Mouse (Mus musculus) heart, postnatal 25 days (tissue): ENCODE measurements around the gene Prpf19. TPM values are rescaled to one million over a fixed set of nuclear protein-coding genes. Genes with fewer than 3 reads are reported as not detected.

Experiments used
- DNase-seq: peaks from one replicate; pipeline ENCODE4 v3.0.0; 2022; ENCODE audit warnings: low spot score
- intact Hi-C: fragments of 180-260 bp; cut with DNase I; formaldehyde crosslinking; loops from one replicate; pipeline ENCODE4 v1.15.1; 2025
- total RNA-seq, 2 experiments: library from RNA; stranded (reverse); gene quantifications; 2 replicates each; pipeline ENCODE4 v1.2.3; 2021

The Prpf19 gene
- total RNA-seq, 2 experiments from 2014 or later = 213 to 229 TPM

GRCm38 (mm10) chr19:10881426-10882154 lies 13.4 kb upstream of the Prpf19 start, which contains the start of gene Tmem109:
Tmem109 (minus strand) TSS chr19:10882001.
- intact Hi-C loops = loop anchor here (2.0 kb wide), 1 partner anchor 13 kb away; the partner anchor contains the start of gene Prpf19
- peak; percentile 89 for DNase-seq

GRCm38 (mm10) chr19:10892201-10892600 lies 2.8 kb upstream of the Prpf19 start:
- intact Hi-C loops = no loop called here
- no peak for DNase-seq

- DNase-seq = no peak
- intact Hi-C loops = loop anchor here (1.0 to 2.0 kb wide), 2 partner anchors 15 to 54 kb away; partner anchors contain the start of gene Ccdc86
Observed at GRCm38 (mm10) chr19:10895708-10896107, 677 bp downstream of the Prpf19 start.

- no peak for DNase-seq
- intact Hi-C loops = loop anchor here (1.0 kb wide), 1 partner anchor 52 kb away; the partner anchor contains the start of gene Ccdc86
Observed at GRCm38 (mm10) chr19:10896849-10897248, 1.8 kb downstream of the Prpf19 start.

- intact Hi-C loops = no loop called here
- DNase-seq = no peak
Observed at GRCm38 (mm10) chr19:10897491-10897890, 2.5 kb downstream of the Prpf19 start.

- DNase-seq = no peak
- intact Hi-C loops = no loop called here
Observed at GRCm38 (mm10) chr19:10900315-10900714, 5.3 kb downstream of the Prpf19 start.

GRCm38 (mm10) chr19:10901046-10901445 lies 6.0 kb downstream of the Prpf19 start:
- intact Hi-C loops = no loop called here
- no peak for DNase-seq

- intact Hi-C loops = no loop called here
- no peak for DNase-seq
Observed at GRCm38 (mm10) chr19:10904512-10904911, 9.5 kb downstream of the Prpf19 start.

GRCm38 (mm10) chr19:10904927-10905727 lies 10.1 kb downstream of the Prpf19 start:
- DNase-seq = peak; percentile 71
- intact Hi-C loops = no loop called here

- intact Hi-C loops = no loop called here
- DNase-seq = no peak
Observed at GRCm38 (mm10) chr19:10905728-10906000, 10.6 kb downstream of the Prpf19 start.

- DNase-seq = no peak
- intact Hi-C loops = loop anchor here (2.0 kb wide), 1 partner anchor 51 kb away; no protein-coding TSS in a partner anchor
Observed at GRCm38 (mm10) chr19:10907891-10908290, 12.9 kb downstream of the Prpf19 start.

GRCm38 (mm10) chr19:10909087-10909721 lies 14.2 kb downstream of the Prpf19 start:
- DNase-seq = no peak
- intact Hi-C loops = loop anchor here (2.0 kb wide), 1 partner anchor 50 kb away; no protein-coding TSS in a partner anchor

GRCm38 (mm10) chr19:10914291-10914690 lies 19.3 kb downstream of the Prpf19 start:
- no peak for DNase-seq
- intact Hi-C loops = no loop called here

GRCm38 (mm10) chr19:10914870-10915269 lies 19.8 kb downstream of the Prpf19 start:
- no peak for DNase-seq
- intact Hi-C loops = no loop called here

- DNase-seq = no peak
- intact Hi-C loops = no loop called here
Observed at GRCm38 (mm10) chr19:10916506-10916905, 21.5 kb downstream of the Prpf19 start.

GRCm38 (mm10) chr19:10918321-10918991 lies 23.4 kb downstream of the Prpf19 start:
- intact Hi-C loops = no loop called here
- DNase-seq = no peak

GRCm38 (mm10) chr19:10920532-10920931 lies 25.5 kb downstream of the Prpf19 start, which contains the start of gene Zp1:
Zp1 (minus strand) TSS chr19:10920632.
- intact Hi-C loops = no loop called here
- no peak for DNase-seq

- intact Hi-C loops = no loop called here
Observed at GRCm38 (mm10) chr19:10921058-10921457, 26.0 kb downstream of the Prpf19 start.

GRCm38 (mm10) chr19:10924220-10924619 lies 29.2 kb downstream of the Prpf19 start:
- intact Hi-C loops = no loop called here
- no peak for DNase-seq

More at GRCm38 (mm10) chr19:10921058-10921457, 26.0 kb downstream of the Prpf19 start:
- no peak for DNase-seq

- intact Hi-C loops = no loop called here
- DNase-seq = no peak
Observed at GRCm38 (mm10) chr19:10926123-10926621, 31.1 kb downstream of the Prpf19 start.
